8 mouse cellular contexts compared by ENCODE assay signal in genomic region chr5:124540905-124541601, GRCm38 (mm10). TPM values are rescaled to one million over a fixed set of nuclear protein-coding genes. Genes with fewer than 3 reads are reported as not detected.
DNase-seq lines count a peak whose midpoint lies in the region; ATAC-seq and TF ChIP-seq lines count a peak whose summit lies in the region.

No protein-coding gene starts in this region.

- H3K4me2 ChIP-seq in heart, embryonic 15.5 days, result peak overlapping the region; percentile 62

- H3K4me1 ChIP-seq in embryonic fibroblast, embryonic 13.5 days (ENCODE audit: control insufficient read depth, insufficient read depth, low read length), result peaks cover 4% of the 10 kb centered on the region
- peaks cover 20% of the 10 kb centered on the region for H3K4me1 ChIP-seq in heart, embryonic 15.5 days (replicated peaks)

- no peak; the same call in 1 of the 2 replicates for TF ChIP-seq POLR2A in embryonic fibroblast, embryonic 13.5 days (IDR thresholded peaks at IDR 0.05; ENCODE audit: low read depth, low read length)

- H3K36me3 ChIP-seq in heart, embryonic 15.5 days, result peaks cover 31% of the 10 kb centered on the region

- H3K9me3 ChIP-seq in heart, embryonic 15.5 days (replicated peaks), result no peaks in the 10 kb centered on the region

- H3K4me3 ChIP-seq in embryonic fibroblast, embryonic 13.5 days (ENCODE audit: insufficient read depth, low read length), result peak overlapping the region; percentile 82
- H3K4me3 ChIP-seq in heart, embryonic 15.5 days, result peak overlapping the region; percentile 79

- no peak for TF ChIP-seq CTCF in embryonic fibroblast, embryonic 13.5 days (IDR thresholded peaks at IDR 0.05; ENCODE audit: borderline replicate concordance, insufficient read depth, low read length)

- no peaks in the 10 kb centered on the region for H3K27me3 ChIP-seq in heart, embryonic 15.5 days

- peak; percentile 48 to 61 for DNase-seq in CD8-positive naive resting alpha-beta T cell, adult 2 months (ENCODE audit: low read depth in 2 of 2, low spot score in 2 of 2)
- DNase-seq in adrenal gland, postnatal 10 days, result peak; percentile 86
- peak; percentile 88 for DNase-seq in kidney, postnatal 10 days
- DNase-seq in lung, postnatal 36 days, result peak; percentile 74
- peak; percentile 74 for DNase-seq in ovary, postnatal 36 days (ENCODE audit: low spot score)
- peak; percentile 67 to 74 for DNase-seq in thymus, postnatal 36 days

- under 1% methylated on average over 77 of the region's 89 CpGs for WGBS in heart, embryonic 15.5 days

- ATAC-seq in heart, embryonic 15.5 days (replicated peaks; ENCODE audit: insufficient number of reproducible peaks, insufficient read depth, low FRiP score, low read depth), result peak; percentile 76

- peak overlapping the region; percentile 90 for H3K27ac ChIP-seq in embryonic fibroblast, embryonic 13.5 days (ENCODE audit: insufficient read depth, low read length)
- H3K27ac ChIP-seq in heart, embryonic 15.5 days, result peak overlapping the region; percentile 84

- H3K9ac ChIP-seq in heart, embryonic 15.5 days, result peak overlapping the region; percentile 82

RNA-seq across cellular contexts. Expression of gene Tmed2, which starts 0.6 kb away (rescaled TPM):
- total RNA-seq in adrenal gland, postnatal 10 days (2021), result 100 to 1,000 TPM; 212 to 221 TPM
- 510 and 665 TPM in 2 replicates for polyA plus RNA-seq in embryonic fibroblast, embryonic 13.5 days (2011; ENCODE audit: insufficient read length, low read depth, missing spikeins)
- polyA plus RNA-seq in heart, embryonic 15.5 days (2015; fragmentation: Nextera tagmentation; extraction: Ambion mirVana), result 409 and 423 TPM in 2 replicates

RNA-seq across cellular contexts. Expression of gene Rilpl1, which starts 9.9 kb away (rescaled TPM):
- total RNA-seq in adrenal gland, postnatal 10 days (2021), result 10 to 100 TPM; 18.2 to 23.4 TPM
- polyA plus RNA-seq in embryonic fibroblast, embryonic 13.5 days (2011; ENCODE audit: insufficient read length, low read depth, missing spikeins), result 19.8 and 23.2 TPM in 2 replicates
- 26.5 and 27.8 TPM in 2 replicates for polyA plus RNA-seq in heart, embryonic 15.5 days (2015; fragmentation: Nextera tagmentation; extraction: Ambion mirVana)

RNA-seq across cellular contexts. Expression of gene Ddx55, which starts 11.6 kb away (rescaled TPM):
- 10 to 100 TPM; 10.7 to 14.2 TPM for total RNA-seq in adrenal gland, postnatal 10 days (2021)
- 8.1 and 9.2 TPM in 2 replicates for polyA plus RNA-seq in embryonic fibroblast, embryonic 13.5 days (2011; ENCODE audit: insufficient read length, low read depth, missing spikeins)
- 6.7 and 8.7 TPM in 2 replicates for polyA plus RNA-seq in heart, embryonic 15.5 days (2015; fragmentation: Nextera tagmentation; extraction: Ambion mirVana)

RNA-seq across cellular contexts. Expression of gene Eif2b1, which starts 37.9 kb away (rescaled TPM):
- total RNA-seq in adrenal gland, postnatal 10 days (2021), result 10 to 100 TPM; 42.0 to 49.9 TPM
- 43.6 and 49.8 TPM in 2 replicates for polyA plus RNA-seq in embryonic fibroblast, embryonic 13.5 days (2011; ENCODE audit: insufficient read length, low read depth, missing spikeins)
- polyA plus RNA-seq in heart, embryonic 15.5 days (2015; fragmentation: Nextera tagmentation; extraction: Ambion mirVana), result 51.2 and 53.6 TPM in 2 replicates

RNA-seq across cellular contexts. Expression of gene Gtf2h3, which starts 37.9 kb away (rescaled TPM):
- total RNA-seq in adrenal gland, postnatal 10 days (2021), result 10 to 100 TPM; 35.3 to 36.8 TPM
- 39.9 and 48.2 TPM in 2 replicates for polyA plus RNA-seq in embryonic fibroblast, embryonic 13.5 days (2011; ENCODE audit: insufficient read length, low read depth, missing spikeins)
- 28.9 and 34.5 TPM in 2 replicates for polyA plus RNA-seq in heart, embryonic 15.5 days (2015; fragmentation: Nextera tagmentation; extraction: Ambion mirVana)

Comparison
In these comparisons a context has a peak if more than half of its experiments do, and no peak if none do; other contexts are left out.
1. Peak in every context shown above with its lines: DNase-seq, ATAC-seq, H3K4me3 ChIP-seq and H3K27ac ChIP-seq.